Mouse (Mus musculus): Measurements from ENCODE around the gene Lacc1. TPM values are rescaled to one million over a fixed set of nuclear protein-coding genes. Genes with fewer than 3 reads are reported as not detected.

The Lacc1 gene
- 7.4 and 9.3 TPM in 2 replicates for polyA plus RNA-seq (2015; fragmentation: Nextera tagmentation; extraction: Ambion mirVana)

DNA sequence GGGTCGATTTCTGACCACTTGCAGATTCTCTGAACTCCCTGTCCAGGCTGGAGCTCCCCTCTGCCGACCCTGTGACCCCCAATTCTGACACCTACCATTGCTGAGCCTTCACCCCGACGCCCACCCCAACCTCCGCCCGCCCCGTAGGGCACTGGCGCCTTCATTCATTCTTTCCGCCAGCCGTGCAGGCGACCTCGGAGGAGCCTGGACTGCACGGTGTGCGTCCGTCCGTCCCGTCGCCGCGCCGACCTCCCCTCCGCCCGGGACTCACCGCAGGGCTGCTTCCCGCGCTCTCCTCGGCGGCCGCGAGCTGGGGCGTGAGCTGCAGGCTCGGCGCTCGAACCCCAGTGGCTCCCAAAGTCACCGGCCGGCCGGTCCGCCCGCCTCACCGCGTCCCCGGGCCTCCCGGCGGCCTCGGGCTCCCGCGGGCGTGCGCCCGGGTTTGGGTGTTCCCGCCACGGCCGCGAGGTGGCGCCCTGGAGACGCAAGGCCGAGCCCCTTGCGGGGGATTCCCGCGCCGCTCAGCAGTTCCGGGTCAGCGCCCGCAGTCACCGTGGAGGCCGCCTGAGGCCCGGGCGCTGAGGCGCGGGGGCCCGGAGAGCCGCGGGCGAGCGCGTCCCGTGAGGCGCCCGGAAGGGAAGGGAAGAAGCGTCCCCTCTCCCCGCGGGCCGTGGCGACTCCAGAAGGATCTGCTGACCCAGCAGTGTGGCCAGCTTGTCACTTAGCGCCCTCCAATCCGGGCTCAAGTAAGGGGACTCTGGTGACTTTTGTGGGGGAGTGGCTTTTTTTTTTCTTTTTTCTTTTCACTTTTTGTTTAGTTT lies at the start of gene Lacc1, which contains the start of gene Ccdc122:
Gene Lacc1, minus strand, starts transcription at position 679 of the 821 bp plus-strand sequence.
Gene Ccdc122, plus strand, starts transcription at position 547 of the 821 bp plus-strand sequence.
- ATAC-seq = peak; percentile 92
- Histone ChIP-seq H3K4me3 (replicated peaks) (peak within 1 kb of the TSS; percentile 72), H3K36me3 (no peaks in the 10 kb centered on the region), H3K4me1 (replicated peaks) (no peaks in the 10 kb centered on the region; the same call in 1 of the 2 replicates), H3K27ac (peak within 1 kb of the TSS; percentile 44; the same call in 1 of the 2 replicates), H3K4me2 (replicated peaks) (peak within 1 kb of the TSS; percentile 84), H3K9ac (peak within 1 kb of the TSS; percentile 58), H3K27me3 (replicated peaks) (no peaks in the 10 kb centered on the region), H3K9me3 (no peaks in the 10 kb centered on the region)
- WGBS = under 1% methylated on average over 86 of the region's 86 CpGs

GRCm38 (mm10) chr14:77081248-77081647 lies 44.5 kb upstream of the Lacc1 start:
- no peak overlapping the region for H3K27ac ChIP-seq
- no peak for ATAC-seq
- no peak overlapping the region for H3K9ac ChIP-seq
- no peaks in the 10 kb centered on the region for H3K4me1 ChIP-seq (replicated peaks)
- no peaks in the 10 kb centered on the region for H3K27me3 ChIP-seq (replicated peaks)
- no peak overlapping the region for H3K4me3 ChIP-seq (replicated peaks)
- H3K4me2 ChIP-seq (replicated peaks) = no peak overlapping the region
- no peaks in the 10 kb centered on the region for H3K9me3 ChIP-seq
- H3K36me3 ChIP-seq = no peaks in the 10 kb centered on the region
- WGBS = 83% methylated on average over 5 of the region's 5 CpGs

DNA sequence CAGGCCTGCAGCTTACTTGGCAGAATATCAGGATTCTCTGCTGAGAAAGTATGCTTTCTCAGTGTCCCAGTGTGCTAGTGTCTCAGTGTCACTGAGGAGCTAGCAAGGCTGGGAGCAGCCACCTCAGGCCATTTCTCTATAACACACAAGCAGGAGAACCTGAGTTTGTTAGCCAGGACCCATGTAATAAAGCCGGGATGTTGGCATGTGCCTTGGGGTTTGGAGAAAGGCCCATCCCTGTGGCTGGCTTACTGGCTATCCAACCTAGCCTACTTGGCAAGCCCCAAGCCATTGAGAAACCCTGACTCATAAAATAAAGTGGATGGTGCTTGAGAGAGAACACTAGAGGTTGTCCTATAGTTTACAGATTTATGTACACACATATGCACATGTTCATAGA lies 32.7 kb upstream of the Lacc1 start:
- Histone ChIP-seq H3K36me3 (no peaks in the 10 kb centered on the region), H3K4me3 (replicated peaks) (no peak overlapping the region), H3K27me3 (replicated peaks) (no peaks in the 10 kb centered on the region), H3K4me2 (replicated peaks) (no peak overlapping the region), H3K9me3 (no peaks in the 10 kb centered on the region), H3K4me1 (replicated peaks) (no peaks in the 10 kb centered on the region), H3K9ac (no peak overlapping the region), H3K27ac (no peak overlapping the region)
- 80% methylated on average over 1 of the region's 1 CpGs for WGBS
- ATAC-seq = no peak

- Histone ChIP-seq H3K4me2 (replicated peaks) (no peak overlapping the region), H3K27ac (no peak overlapping the region), H3K9ac (no peak overlapping the region), H3K36me3 (no peaks in the 10 kb centered on the region), H3K9me3 (no peaks in the 10 kb centered on the region), H3K4me1 (replicated peaks) (no peaks in the 10 kb centered on the region), H3K27me3 (replicated peaks) (no peaks in the 10 kb centered on the region), H3K4me3 (replicated peaks) (no peak overlapping the region)
- ATAC-seq = no peak
Measured at GRCm38 (mm10) chr14:77053288-77053687, 16.6 kb upstream of the Lacc1 start.

DNA sequence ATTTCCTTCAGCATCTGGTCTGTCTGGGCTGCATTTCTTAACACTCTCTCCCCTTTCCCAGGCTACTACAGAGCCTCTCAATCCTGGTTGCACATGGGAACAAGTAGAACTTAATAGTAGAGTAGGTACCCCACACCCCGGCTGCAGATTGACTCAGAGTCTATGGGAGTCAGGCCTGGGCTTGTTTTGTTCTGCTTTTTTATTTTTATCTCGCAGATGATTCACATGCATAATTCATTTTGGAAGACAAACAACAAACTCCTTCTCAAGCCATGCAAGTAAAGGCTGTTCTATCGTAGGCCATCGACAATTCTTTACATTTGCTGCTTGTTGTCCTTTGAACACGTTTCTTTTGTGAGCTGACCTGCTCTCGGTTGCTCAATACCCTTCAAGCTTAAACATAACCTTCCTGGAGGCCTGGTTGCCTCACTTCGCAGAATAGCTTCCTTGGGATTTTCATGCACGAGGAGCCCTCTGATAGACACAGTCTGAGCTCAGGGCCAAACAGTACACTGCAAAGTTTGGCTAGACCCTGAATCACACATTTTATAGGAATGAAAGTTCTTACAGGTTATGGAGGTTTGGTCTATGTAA lies 1.2 kb upstream of the Lacc1 start:
- WGBS = 81% methylated on average over 8 of the region's 8 CpGs
- no peak overlapping the region for H3K9ac ChIP-seq
- no peak overlapping the region for H3K27ac ChIP-seq
- H3K27me3 ChIP-seq (replicated peaks) = no peaks in the 10 kb centered on the region
- no peaks in the 10 kb centered on the region for H3K36me3 ChIP-seq
- no peak overlapping the region for H3K4me2 ChIP-seq (replicated peaks)
- ATAC-seq = no peak
- H3K4me3 ChIP-seq (replicated peaks) = no peak overlapping the region
- no peaks in the 10 kb centered on the region; the same call in 1 of the 2 replicates for H3K4me1 ChIP-seq (replicated peaks)
- H3K9me3 ChIP-seq = no peaks in the 10 kb centered on the region

- no peak for ATAC-seq
- Histone ChIP-seq H3K4me2 (replicated peaks) (peak overlapping the region; percentile 84), H3K9ac (no peak overlapping the region), H3K36me3 (no peaks in the 10 kb centered on the region), H3K27me3 (replicated peaks) (no peaks in the 10 kb centered on the region), H3K9me3 (no peaks in the 10 kb centered on the region), H3K27ac (no peak overlapping the region), H3K4me1 (replicated peaks) (no peaks in the 10 kb centered on the region; the same call in 1 of the 2 replicates), H3K4me3 (replicated peaks) (no peak overlapping the region)
- 77% methylated on average over 5 of the region's 5 CpGs for WGBS
Measured at GRCm38 (mm10) chr14:77037330-77037729, 626 bp upstream of the Lacc1 start.

DNA sequence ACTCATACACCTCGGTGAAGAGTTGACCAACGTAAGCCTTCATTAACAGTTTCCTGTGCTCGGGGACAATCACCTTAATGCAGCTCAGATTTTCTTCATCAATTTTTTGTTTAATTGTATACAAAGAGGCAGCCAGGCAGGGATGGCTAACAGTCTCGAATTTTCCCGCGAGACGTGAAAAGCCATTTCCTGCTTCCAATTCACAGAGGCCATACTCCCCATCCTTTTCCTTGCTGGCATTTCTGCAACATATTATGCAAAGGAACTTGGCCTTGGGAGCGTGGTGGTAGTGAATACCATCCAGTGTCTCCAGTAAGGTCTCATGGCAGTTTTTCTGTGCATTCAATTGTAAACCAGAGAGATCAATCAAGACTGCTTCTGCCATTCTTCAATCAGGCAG lies 1.7 kb downstream of the Lacc1 start:
- Histone ChIP-seq H3K4me3 (replicated peaks) (no peak overlapping the region), H3K4me1 (replicated peaks) (no peaks in the 10 kb centered on the region; the same call in 1 of the 2 replicates), H3K9ac (no peak overlapping the region), H3K9me3 (no peaks in the 10 kb centered on the region), H3K27me3 (replicated peaks) (no peaks in the 10 kb centered on the region), H3K36me3 (no peaks in the 10 kb centered on the region), H3K4me2 (replicated peaks) (no peak overlapping the region), H3K27ac (no peak overlapping the region)
- ATAC-seq = no peak
- WGBS = 81% methylated on average over 8 of the region's 8 CpGs

DNA sequence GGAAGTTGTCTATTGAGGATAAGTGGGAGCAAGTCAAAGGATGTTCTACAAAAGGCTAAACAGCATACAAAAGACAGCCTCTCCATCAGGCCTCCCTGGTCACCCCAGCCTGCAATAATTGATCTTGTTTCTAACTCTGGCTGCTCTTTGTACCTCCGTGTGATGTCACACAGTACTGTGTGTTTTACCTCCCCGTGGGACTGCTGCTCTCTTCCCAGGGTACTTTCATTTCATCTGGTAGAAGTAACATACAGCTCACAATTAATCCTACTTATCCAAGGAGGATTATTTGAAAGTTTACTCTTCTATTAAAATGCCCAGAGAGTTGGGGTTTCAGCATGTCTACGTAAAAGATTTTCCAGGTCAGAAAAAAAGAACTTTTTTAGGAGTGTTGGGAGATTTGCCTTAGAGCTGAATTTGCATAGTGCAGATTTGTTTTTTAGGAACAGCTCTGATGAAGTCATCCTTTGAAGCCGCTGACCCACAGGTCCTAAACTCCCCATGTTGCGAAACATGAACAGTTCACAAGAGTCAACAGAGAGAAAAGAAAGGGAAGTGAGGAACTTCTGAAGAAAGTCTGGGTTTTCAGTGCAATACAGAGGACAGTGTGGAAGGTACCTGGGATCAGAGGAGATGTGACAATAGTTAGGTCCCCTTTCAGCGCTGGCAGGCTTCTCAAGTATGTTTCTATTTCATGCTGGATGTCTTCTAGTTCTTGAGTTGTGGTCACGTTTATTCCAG lies 2.4 kb downstream of the Lacc1 start:
- H3K27ac ChIP-seq = no peak overlapping the region
- H3K27me3 ChIP-seq (replicated peaks) = no peaks in the 10 kb centered on the region
- no peaks in the 10 kb centered on the region for H3K36me3 ChIP-seq
- 63% methylated on average over 7 of the region's 7 CpGs for WGBS
- no peak overlapping the region for H3K4me2 ChIP-seq (replicated peaks)
- no peaks in the 10 kb centered on the region for H3K9me3 ChIP-seq
- ATAC-seq = no peak
- H3K9ac ChIP-seq = no peak overlapping the region
- no peaks in the 10 kb centered on the region; the same call in 1 of the 2 replicates for H3K4me1 ChIP-seq (replicated peaks)
- no peak overlapping the region for H3K4me3 ChIP-seq (replicated peaks)

- H3K36me3 ChIP-seq = no peaks in the 10 kb centered on the region
- ATAC-seq = no peak
- H3K9me3 ChIP-seq = no peaks in the 10 kb centered on the region
- no peaks in the 10 kb centered on the region for H3K27me3 ChIP-seq (replicated peaks)
- H3K9ac ChIP-seq = no peak overlapping the region
- 87% methylated on average over 3 of the region's 3 CpGs for WGBS
- H3K4me3 ChIP-seq (replicated peaks) = no peak overlapping the region
- no peak overlapping the region for H3K4me2 ChIP-seq (replicated peaks)
- no peak overlapping the region for H3K27ac ChIP-seq
- no peaks in the 10 kb centered on the region; the same call in 1 of the 2 replicates for H3K4me1 ChIP-seq (replicated peaks)
Measured at GRCm38 (mm10) chr14:77033391-77033790, 3.3 kb downstream of the Lacc1 start.

DNA sequence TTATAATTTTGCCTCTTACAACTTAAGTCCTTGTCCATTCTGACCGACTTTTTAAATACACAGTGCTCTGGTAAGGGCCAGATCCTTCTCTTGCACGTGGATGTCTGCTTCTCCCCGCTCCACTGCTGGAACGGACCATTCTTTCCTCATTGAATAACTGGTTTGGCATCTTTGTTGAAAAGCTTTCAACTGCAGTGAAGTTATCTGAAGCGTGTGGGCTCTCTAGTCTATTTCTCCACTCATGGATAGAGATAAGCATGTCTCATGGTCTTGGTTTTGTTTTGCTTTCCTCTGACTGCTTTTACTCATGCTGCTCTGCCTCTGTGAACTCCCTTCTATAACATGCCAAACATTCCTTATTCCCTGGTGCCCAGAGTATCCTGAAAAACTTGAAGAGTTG lies 4.3 kb downstream of the Lacc1 start:
- H3K4me3 ChIP-seq (replicated peaks) = no peak overlapping the region
- H3K4me1 ChIP-seq (replicated peaks) = no peaks in the 10 kb centered on the region; the same call in 1 of the 2 replicates
- no peak for ATAC-seq
- H3K9me3 ChIP-seq = no peaks in the 10 kb centered on the region
- H3K36me3 ChIP-seq = no peaks in the 10 kb centered on the region
- H3K27me3 ChIP-seq (replicated peaks) = no peaks in the 10 kb centered on the region
- no peak overlapping the region for H3K4me2 ChIP-seq (replicated peaks)
- H3K9ac ChIP-seq = no peak overlapping the region
- WGBS = 64% methylated on average over 5 of the region's 5 CpGs
- H3K27ac ChIP-seq = no peak overlapping the region

DNA sequence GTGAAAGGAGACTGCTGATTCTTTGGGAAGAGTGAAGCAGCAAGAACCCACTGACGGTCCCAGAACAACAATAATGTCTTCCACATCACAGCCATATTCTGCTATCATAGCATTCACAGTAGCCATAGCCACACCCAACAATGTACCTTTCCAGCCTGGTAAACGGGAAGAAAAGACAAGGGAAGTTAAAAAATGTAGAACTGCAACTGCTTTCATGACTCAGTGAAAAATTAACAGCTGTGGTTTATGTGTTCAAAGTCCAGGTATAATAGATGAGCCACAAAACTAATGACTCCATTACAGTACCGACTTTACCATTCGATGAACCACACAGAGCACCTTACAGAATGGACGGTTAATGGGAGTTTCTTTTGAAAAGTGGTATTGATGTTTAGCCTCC lies 5.9 kb downstream of the Lacc1 start:
- no peaks in the 10 kb centered on the region for H3K27me3 ChIP-seq (replicated peaks)
- WGBS = 77% methylated on average over 5 of the region's 5 CpGs
- no peaks in the 10 kb centered on the region for H3K9me3 ChIP-seq
- no peaks in the 10 kb centered on the region for H3K4me1 ChIP-seq (replicated peaks)
- H3K9ac ChIP-seq = no peak overlapping the region
- H3K4me3 ChIP-seq (replicated peaks) = no peak overlapping the region
- no peak overlapping the region for H3K4me2 ChIP-seq (replicated peaks)
- H3K36me3 ChIP-seq = no peaks in the 10 kb centered on the region
- H3K27ac ChIP-seq = no peak overlapping the region
- peak; percentile 41; the same call in 1 of the 2 replicates for ATAC-seq

DNA sequence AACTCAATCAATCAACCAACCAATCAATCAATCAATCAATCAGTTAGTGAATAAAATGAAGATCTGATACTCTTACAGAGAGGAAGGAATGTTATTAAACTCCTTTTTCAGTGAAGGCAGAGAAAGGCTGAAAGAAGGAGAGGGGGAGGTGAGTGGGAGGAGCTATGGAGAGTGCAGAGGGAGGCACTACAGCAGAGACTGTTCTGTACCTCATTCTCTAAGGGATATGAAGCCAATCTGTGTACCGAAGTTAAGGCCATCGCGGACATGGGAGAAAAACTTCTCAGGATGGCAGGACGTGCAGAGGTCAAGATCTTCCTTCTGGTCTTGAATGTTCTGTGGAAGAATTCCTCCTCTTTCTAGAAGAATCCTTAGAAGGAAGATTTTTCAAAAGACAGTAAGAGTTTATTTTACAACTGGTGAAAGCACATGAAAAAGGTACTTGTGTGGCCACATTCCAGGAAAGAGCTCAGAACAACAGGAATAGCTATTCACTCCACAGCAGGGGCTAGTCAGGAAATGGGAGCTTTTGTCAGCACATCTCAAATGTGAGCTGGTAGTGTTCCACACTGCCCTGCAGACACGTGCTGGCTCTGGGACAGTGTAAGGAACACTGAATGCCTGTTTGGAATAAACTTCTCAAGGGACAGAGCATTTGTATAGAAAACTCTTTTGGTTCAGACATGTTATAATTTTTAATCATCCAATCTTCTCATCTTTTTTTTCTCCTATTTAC lies 7.2 kb downstream of the Lacc1 start:
- no peaks in the 10 kb centered on the region for H3K27me3 ChIP-seq (replicated peaks)
- ATAC-seq = no peak
- no peak overlapping the region for H3K9ac ChIP-seq
- 67% methylated on average over 5 of the region's 5 CpGs for WGBS
- no peaks in the 10 kb centered on the region for H3K36me3 ChIP-seq
- H3K4me2 ChIP-seq (replicated peaks) = no peak overlapping the region
- H3K27ac ChIP-seq = no peak overlapping the region
- no peaks in the 10 kb centered on the region for H3K4me1 ChIP-seq (replicated peaks)
- H3K9me3 ChIP-seq = no peaks in the 10 kb centered on the region
- no peak overlapping the region for H3K4me3 ChIP-seq (replicated peaks)

Data from intestine, embryonic 15.5 days (tissue).